Mouse (Mus musculus): ENCODE results near the gene Gm42417.

DNA sequence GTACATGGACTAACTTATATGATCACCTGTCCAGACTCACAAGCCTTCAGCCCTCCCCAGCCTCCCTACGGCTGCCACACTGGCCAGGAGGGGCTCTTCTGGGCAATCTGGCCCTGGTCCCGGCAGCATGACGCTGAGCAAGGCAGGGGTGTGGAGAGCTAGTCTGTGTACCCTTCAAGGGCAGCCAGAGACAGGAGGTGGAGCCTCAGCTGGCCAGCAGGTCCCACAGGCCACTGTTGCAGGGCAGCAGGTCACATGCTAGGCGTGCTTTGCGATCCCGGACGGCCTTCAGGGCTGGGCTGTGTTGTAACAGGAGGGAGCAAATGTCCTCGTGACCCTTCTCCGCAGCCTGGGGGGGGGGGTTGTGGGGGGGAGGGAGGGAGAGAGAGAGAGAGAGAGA, at the start of gene Gm42417:
- TF ChIP-seq CTCF (IDR thresholded peaks at IDR 0.05; ENCODE audit: extremely low read depth, insufficient read length, insufficient replicate concordance, low read depth, low read length) (no peak), POLR2A (IDR thresholded peaks at IDR 0.05; ENCODE audit: low read depth, low read length) (no peak)
